Mouse (Mus musculus) cortical plate, adult 2 months (tissue): ENCODE data around the gene Uckl1. TPM values are rescaled to one million over a fixed set of nuclear protein-coding genes. Genes with fewer than 3 reads are reported as not detected.

Experiments
- H3K27ac ChIP-seq: fragments of 200-500 bp; 2 replicates; pipeline ENCODE4 v1.5.1; 2012; ENCODE audit warnings: low read length, control low read depth, inconsistent platforms; ENCODE audit not compliant: insufficient read depth
- H3K4me1 ChIP-seq: fragments of 200-500 bp; 2 replicates; pipeline ENCODE4 v1.6.1; 2011; ENCODE audit warnings: low read length; ENCODE audit not compliant: control insufficient read depth, insufficient read depth
- H3K4me3 ChIP-seq: fragments of 200-500 bp; 2 replicates; pipeline ENCODE4 v1.5.1; 2011; ENCODE audit warnings: mild to moderate bottlenecking, low read length, control low read depth; ENCODE audit not compliant: insufficient read depth
- CTCF ChIP-seq: fragments of 200-500 bp; IDR thresholded peaks from 2 replicates; pipeline ENCODE4 v1.5.1; 2011; ENCODE audit warnings: mild to moderate bottlenecking, control low read depth, low read length; ENCODE audit not compliant: insufficient read depth; ENCODE audit errors: extremely low read depth
- POLR2A ChIP-seq: fragments of 200-500 bp; IDR thresholded peaks from 2 replicates; pipeline ENCODE4 v1.6.1; 2011; ENCODE audit warnings: mild to moderate bottlenecking, low read length, control low read depth; ENCODE audit not compliant: insufficient read depth; ENCODE audit errors: extremely low read depth
- polyA plus RNA-seq: library from polyadenylated mRNA; depleted of rRNA; stranded (reverse); fragments of >200 nt; gene quantifications from 2 replicates; pipeline ENCODE4 v1.2.3, GENCODE M21; 2012; rRNA removed

Uckl1 gene
- polyA plus RNA-seq, 1 experiment = 120 TPM

DNA sequence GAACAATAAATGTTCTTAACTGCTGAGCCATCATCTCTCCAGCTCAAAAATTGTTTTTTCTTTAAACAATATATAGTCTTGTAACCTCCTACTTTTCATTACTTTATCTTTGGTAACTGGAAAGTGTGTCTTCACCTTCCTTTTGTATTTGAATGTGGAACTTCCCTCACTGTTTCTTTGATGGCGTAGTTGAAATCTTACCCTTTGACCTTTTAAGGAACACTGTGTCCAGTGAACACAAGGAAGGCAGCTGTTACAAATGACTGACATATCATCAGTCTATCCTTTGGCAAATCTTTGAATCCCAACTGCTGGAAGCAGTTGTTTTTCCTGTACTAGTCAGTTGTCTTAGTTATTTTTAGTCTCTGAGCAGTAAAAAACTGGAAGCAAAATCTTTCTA, 55.6 kb downstream of the Uckl1 start:
- Histone ChIP-seq H3K4me1 (peaks cover 3% of the 10 kb centered on the region; the same call in 1 of the 2 replicates), H3K4me3 (no peak overlapping the region), H3K27ac (no peak overlapping the region)
- no peak for TF ChIP-seq CTCF
- no peak for TF ChIP-seq POLR2A

DNA sequence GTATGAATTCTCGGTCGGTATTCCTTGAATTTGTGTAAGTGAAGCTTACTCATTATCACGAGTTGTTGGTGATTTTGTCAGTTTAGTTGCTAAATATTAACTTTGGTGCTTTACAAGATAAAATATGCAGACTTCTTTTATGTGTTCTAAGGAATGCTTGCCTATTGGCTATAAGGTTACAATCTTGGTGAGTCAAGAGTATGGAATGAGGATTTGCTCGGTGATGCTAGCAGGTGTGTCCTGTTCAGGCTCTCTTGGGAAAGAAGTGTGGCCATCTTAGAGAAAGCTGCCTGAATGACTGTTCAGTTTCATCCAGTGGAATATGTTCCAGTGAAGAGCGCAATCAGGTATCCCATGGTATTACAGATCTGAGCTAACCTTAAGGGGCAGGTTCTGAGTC, 59.2 kb downstream of the Uckl1 start:
- no peak overlapping the region for H3K27ac ChIP-seq
- peaks cover 7% of the 10 kb centered on the region for H3K4me1 ChIP-seq
- H3K4me3 ChIP-seq = no peak overlapping the region
- no peak for TF ChIP-seq POLR2A
- no peak for TF ChIP-seq CTCF

DNA sequence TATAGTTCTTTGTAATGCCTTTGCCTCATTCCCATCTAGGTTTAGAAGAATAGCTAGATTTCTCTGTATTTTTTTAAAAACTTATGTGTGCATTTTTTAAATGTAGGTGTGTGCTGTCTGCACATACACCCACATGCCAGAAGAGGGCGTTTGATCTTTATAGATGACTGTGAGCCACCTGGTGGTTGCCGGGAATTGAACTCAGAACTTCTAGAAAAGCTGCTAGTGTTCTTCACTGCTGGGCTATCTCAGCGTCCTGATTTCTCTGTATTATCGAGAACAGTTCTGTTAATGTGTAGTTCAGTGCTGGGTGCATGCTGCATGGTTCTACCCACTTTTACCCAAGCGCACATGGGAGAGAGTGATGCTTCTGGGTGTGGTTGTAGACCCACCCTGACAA, 61.9 kb downstream of the Uckl1 start:
- Histone ChIP-seq H3K4me3 (no peak overlapping the region), H3K27ac (no peak overlapping the region), H3K4me1 (peaks cover 7% of the 10 kb centered on the region)
- peak; percentile 31; the same call in 1 of the 2 replicates for TF ChIP-seq CTCF
- no peak for TF ChIP-seq POLR2A

DNA sequence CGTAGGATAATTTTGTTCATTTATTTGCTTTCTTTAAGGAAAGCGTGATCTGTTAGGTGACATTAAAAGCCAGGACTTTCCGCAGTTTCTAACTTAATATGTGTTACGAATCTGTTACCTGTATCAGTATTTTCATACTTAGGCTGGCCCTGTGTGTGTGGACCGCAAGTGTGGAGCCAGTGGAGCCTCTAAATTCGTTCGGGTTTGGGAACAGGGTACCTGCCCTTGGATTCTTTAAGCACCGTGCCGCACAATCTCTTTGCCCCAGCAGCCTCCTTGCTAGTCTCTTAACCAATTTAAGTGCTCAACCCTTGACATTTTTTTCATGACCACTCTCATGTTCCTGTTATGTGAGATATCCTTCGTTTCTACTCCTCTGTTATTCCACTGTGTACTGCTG, 63.2 kb downstream of the Uckl1 start:
- TF ChIP-seq CTCF = no peak
- peaks cover 7% of the 10 kb centered on the region for H3K4me1 ChIP-seq
- H3K27ac ChIP-seq = no peak overlapping the region
- H3K4me3 ChIP-seq = peak overlapping the region; percentile 51; the same call in 1 of the 2 replicates

DNA sequence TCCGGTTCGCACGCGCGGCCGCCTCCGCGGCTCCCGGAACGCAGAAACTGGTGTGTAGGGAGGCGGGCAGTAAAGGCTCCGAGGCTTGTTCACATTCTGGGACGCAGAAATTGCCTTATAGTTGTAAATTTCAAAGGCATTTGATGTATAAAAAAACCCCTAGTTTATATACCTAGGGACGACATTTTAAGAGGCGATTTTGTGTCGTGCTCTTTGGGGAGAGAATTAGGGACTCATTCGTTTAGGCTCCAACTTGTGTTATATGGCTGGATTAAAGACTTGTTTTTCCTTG, 63.8 kb downstream of the Uckl1 start:
- peaks cover 7% of the 10 kb centered on the region for H3K4me1 ChIP-seq
- peak overlapping the region; percentile 91 for H3K27ac ChIP-seq
- H3K4me3 ChIP-seq = peak overlapping the region; percentile 51
- TF ChIP-seq CTCF = no peak
- TF ChIP-seq POLR2A = no peak

DNA sequence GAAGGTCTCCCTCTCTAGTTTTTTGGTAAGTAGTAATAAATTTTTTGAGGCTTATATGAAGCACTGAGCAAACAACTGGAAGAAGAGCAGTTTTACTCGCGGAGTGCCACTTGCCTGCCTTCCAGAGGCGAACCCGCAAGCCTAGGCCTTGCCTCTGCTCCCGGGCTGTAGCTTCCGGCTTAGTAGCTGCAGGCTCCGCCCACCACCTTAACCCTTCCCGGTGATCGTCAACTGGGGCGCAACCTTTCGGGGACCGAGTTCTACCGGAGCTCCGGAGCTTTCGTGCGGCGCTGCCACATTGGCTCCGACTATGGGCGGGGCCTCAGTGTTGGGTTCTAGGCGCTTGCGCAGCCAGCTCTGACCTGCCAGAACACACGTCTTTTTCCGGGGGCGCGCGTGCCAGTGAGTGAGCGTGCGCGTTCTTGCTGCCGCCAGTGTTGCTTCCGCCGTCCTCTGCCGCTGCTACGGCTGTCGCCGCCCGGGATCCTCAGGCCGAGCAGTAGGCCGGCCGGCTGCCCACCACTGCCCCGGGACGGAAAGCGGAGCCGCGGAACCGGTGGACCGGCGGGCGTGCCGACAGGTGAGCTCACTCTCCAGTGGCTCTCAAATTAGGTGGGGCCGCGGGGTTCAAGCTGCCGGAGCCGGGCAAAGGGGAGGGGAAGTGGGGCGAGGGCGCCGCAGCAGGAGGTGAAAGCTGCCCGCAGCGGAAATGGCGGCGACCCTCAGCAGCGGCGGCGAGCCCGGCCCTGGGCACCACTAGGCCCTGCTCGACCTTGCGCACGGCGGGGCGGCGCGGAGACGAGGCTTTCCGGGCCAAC, 64.4 kb downstream of the Uckl1 start, which contains the start of gene Dnajc5:
Gene Dnajc5 (plus strand): TSS at position 368 of the 818 bp plus-strand sequence.
- peaks cover 5% of the 10 kb centered on the region for H3K4me1 ChIP-seq
- peak within 1 kb of the TSS; percentile 91 for H3K27ac ChIP-seq
- peak within 1 kb of the TSS; percentile 51 for H3K4me3 ChIP-seq
- peak; percentile 75 for TF ChIP-seq POLR2A
- no peak for TF ChIP-seq CTCF

DNA sequence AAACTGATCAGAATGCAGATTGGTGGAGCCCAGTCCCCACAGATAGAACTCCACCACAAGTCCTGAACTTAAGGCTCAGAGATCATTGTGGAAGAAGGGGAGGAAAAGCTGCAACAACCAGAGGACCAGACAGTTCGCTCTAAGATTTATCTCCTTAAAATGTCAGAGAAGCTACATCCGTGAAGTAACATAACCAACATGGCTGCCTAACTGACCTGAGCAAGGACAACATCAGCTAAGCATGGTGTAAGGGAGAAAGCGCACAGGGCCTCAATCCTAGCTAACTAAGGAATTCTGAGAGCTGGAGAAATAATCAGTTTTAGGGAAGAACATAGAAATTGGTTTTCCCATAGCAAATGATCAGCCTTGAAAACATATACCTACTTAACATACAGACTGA, 65.5 kb downstream of the Uckl1 start:
- Histone ChIP-seq H3K4me1 (peaks cover 3% of the 10 kb centered on the region), H3K27ac (no peak overlapping the region), H3K4me3 (peak overlapping the region; percentile 51)
- no peak for TF ChIP-seq POLR2A
- TF ChIP-seq CTCF = no peak

Other genes starting within 250 kb of the Uckl1 start
- gene Zgpat, start 220.0 kb downstream of the Uckl1 start, polyA plus RNA-seq = 89.3 and 99.8 TPM in 2 replicates
- gene Arfrp1, start 219.5 kb downstream of the Uckl1 start, polyA plus RNA-seq = 70.9 and 72.7 TPM in 2 replicates
- gene Lime1, start 204.8 kb downstream of the Uckl1 start, polyA plus RNA-seq = 66.5 and 71.4 TPM in 2 replicates
- 7.5 TPM in 2 replicates for gene Zbtb46, start 125.5 kb downstream of the Uckl1 start, polyA plus RNA-seq
- not detected in 2 replicates for gene Abhd16b, start 91.7 kb downstream of the Uckl1 start, polyA plus RNA-seq
- gene Tpd52l2, start 87.8 kb downstream of the Uckl1 start, polyA plus RNA-seq = 112 and 120 TPM in 2 replicates
- gene Dnajc5, start 64.4 kb downstream of the Uckl1 start, polyA plus RNA-seq = 167 and 177 TPM in 2 replicates
- gene Prpf6, start 7.0 kb upstream of the Uckl1 start, polyA plus RNA-seq = 34.7 and 35.6 TPM in 2 replicates
- gene Zfp512b, start 7.9 kb upstream of the Uckl1 start, polyA plus RNA-seq = 64.1 and 76.1 TPM in 2 replicates
- gene Samd10, start 14.3 kb upstream of the Uckl1 start, polyA plus RNA-seq = 38.6 and 40.9 TPM in 2 replicates
- 0.21 TPM in 1 of 2 replicates, not detected in the other for gene Gm29797, start 72.1 kb upstream of the Uckl1 start, polyA plus RNA-seq
- gene Sox18, start 86.7 kb upstream of the Uckl1 start, polyA plus RNA-seq = 16.8 and 21.8 TPM in 2 replicates
- gene Tcea2, start 95.4 kb upstream of the Uckl1 start, polyA plus RNA-seq = 195 and 212 TPM in 2 replicates
- 55.4 and 57.0 TPM in 2 replicates for gene Rgs19, start 109.1 kb upstream of the Uckl1 start, polyA plus RNA-seq
- not detected in 2 replicates for gene Lkaaear1, start 113.5 kb upstream of the Uckl1 start, polyA plus RNA-seq
- 34.7 and 40.2 TPM in 2 replicates for gene Oprl1, start 130.1 kb upstream of the Uckl1 start, polyA plus RNA-seq
- 7.0 and 11.8 TPM in 2 replicates for gene Myt1, start 178.4 kb upstream of the Uckl1 start, polyA plus RNA-seq